Mouse (Mus musculus): ENCODE measurements around the gene Mark1. TPM values are rescaled to one million over a fixed set of nuclear protein-coding genes. Genes with fewer than 3 reads are reported as not detected.

The Mark1 gene
- total and polyA plus RNA-seq, 2 experiments from 2014 or later = 1.2 to 10.5 TPM

GRCm38 (mm10) chr1:184920057-184920456, 79.3 kb downstream of the Mark1 start:
- ATAC-seq (ENCODE audit: insufficient read depth, low read depth) (no peak), DNase-seq (ENCODE audit: low spot score) (no peak)
- no peaks in the 10 kb centered on the region for H3K9me3 ChIP-seq (replicated peaks; ENCODE audit: control insufficient read depth, low read length)
- no peaks in the 10 kb centered on the region for H3K27me3 ChIP-seq (ENCODE audit: control insufficient read depth, insufficient read depth, low read length)
- H3K9ac ChIP-seq (replicated peaks; ENCODE audit: low read depth, low read length) = no peak overlapping the region
- peaks cover 18% of the 10 kb centered on the region; the same call in 1 of the 2 replicates for H3K36me3 ChIP-seq (replicated peaks; ENCODE audit: control insufficient read depth, insufficient read depth, low read length)
- H3K4me3 ChIP-seq (ENCODE audit: low read depth, low read length) = no peak overlapping the region
- H3K4me1 ChIP-seq (ENCODE audit: control insufficient read depth, insufficient read depth) = no peaks in the 10 kb centered on the region
- no peak for TF ChIP-seq CTCF (IDR thresholded peaks at IDR 0.05; ENCODE audit: low read depth)
- no peak for TF ChIP-seq EP300 (IDR thresholded peaks at IDR 0.05; ENCODE audit: low read depth)
- no peak overlapping the region for H3K4me2 ChIP-seq (ENCODE audit: low read depth, low read length)
- H3K27ac ChIP-seq (ENCODE audit: low read depth) = no peak overlapping the region
- 69% methylated on average over 5 of the region's 5 CpGs for whole genome bisulfite sequencing

DNA sequence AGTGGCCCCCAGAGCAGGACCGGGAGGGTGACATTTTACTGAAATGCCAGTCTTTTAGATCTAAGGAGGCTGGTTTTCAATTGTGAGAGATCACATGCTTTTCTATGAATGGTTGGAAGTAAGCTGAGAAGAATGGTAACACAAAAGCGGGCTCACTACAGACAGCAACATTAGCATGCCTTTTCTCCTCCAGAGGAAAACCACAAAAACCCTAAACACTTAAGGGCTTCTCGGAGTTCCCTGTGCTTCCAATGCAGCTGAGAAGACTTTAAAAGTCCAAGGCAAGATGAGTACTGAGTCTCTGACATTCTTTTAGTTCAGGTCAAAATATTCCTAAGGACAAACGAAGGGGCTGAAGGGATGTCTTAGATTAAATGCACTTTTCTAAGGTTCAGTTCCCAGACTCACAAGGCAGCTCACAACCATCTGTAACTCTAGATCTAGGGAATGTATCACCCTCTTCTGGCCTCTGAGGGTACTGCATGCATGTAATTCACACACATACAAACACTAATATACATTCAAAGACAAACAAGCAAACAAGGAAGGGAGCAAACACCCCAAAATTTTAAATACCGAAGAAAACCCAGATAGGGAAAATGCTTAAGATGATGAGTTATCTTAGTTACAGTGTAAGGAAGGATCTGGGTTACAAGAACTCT, 81.0 kb downstream of the Mark1 start:
- WGBS = 88% methylated on average over 5 of the region's 5 CpGs
- Histone ChIP-seq H3K9me3 (replicated peaks; ENCODE audit: control insufficient read depth, low read length) (no peaks in the 10 kb centered on the region), H3K9ac (replicated peaks; ENCODE audit: low read depth, low read length) (no peak overlapping the region), H3K4me2 (ENCODE audit: low read depth, low read length) (no peak overlapping the region), H3K27me3 (ENCODE audit: control insufficient read depth, insufficient read depth, low read length) (no peaks in the 10 kb centered on the region), H3K4me3 (ENCODE audit: low read depth, low read length) (no peak overlapping the region), H3K4me1 (ENCODE audit: control insufficient read depth, insufficient read depth) (no peaks in the 10 kb centered on the region), H3K27ac (ENCODE audit: low read depth) (no peak overlapping the region), H3K36me3 (replicated peaks; ENCODE audit: control insufficient read depth, insufficient read depth, low read length) (peaks cover 20% of the 10 kb centered on the region)
- ATAC-seq (ENCODE audit: insufficient read depth, low read depth) (no peak), DNase-seq (ENCODE audit: low spot score) (no peak)
- TF ChIP-seq CTCF (IDR thresholded peaks at IDR 0.05; ENCODE audit: low read depth) = no peak
- no peak for TF ChIP-seq EP300 (IDR thresholded peaks at IDR 0.05; ENCODE audit: low read depth)

- no peaks in the 10 kb centered on the region for H3K4me1 ChIP-seq (ENCODE audit: control insufficient read depth, insufficient read depth)
- no peak overlapping the region for H3K27ac ChIP-seq (ENCODE audit: low read depth)
- no peak for ATAC-seq (ENCODE audit: insufficient read depth, low read depth)
- TF ChIP-seq EP300 (IDR thresholded peaks at IDR 0.05; ENCODE audit: low read depth) (no peak), CTCF (IDR thresholded peaks at IDR 0.05; ENCODE audit: low read depth) (no peak)
- no peak overlapping the region for H3K4me3 ChIP-seq (ENCODE audit: low read depth, low read length)
- H3K9me3 ChIP-seq (replicated peaks; ENCODE audit: control insufficient read depth, low read length) = no peaks in the 10 kb centered on the region
- 93% methylated on average over 18 of the region's 18 CpGs for WGBS
- H3K36me3 ChIP-seq (replicated peaks; ENCODE audit: control insufficient read depth, insufficient read depth, low read length) = peaks cover 8% of the 10 kb centered on the region
- H3K4me2 ChIP-seq (ENCODE audit: low read depth, low read length) = no peak overlapping the region
- DNase-seq (ENCODE audit: low spot score) = no peak
- H3K9ac ChIP-seq (replicated peaks; ENCODE audit: low read depth, low read length) = no peak overlapping the region
- no peaks in the 10 kb centered on the region for H3K27me3 ChIP-seq (ENCODE audit: control insufficient read depth, insufficient read depth, low read length)
Measured at GRCm38 (mm10) chr1:184912336-184912735, 87.0 kb downstream of the Mark1 start.

- Histone ChIP-seq H3K4me1 (ENCODE audit: control insufficient read depth, insufficient read depth) (no peaks in the 10 kb centered on the region), H3K4me2 (ENCODE audit: low read depth, low read length) (no peak overlapping the region), H3K36me3 (replicated peaks; ENCODE audit: control insufficient read depth, insufficient read depth, low read length) (peaks cover 8% of the 10 kb centered on the region), H3K4me3 (ENCODE audit: low read depth, low read length) (no peak overlapping the region), H3K9me3 (replicated peaks; ENCODE audit: control insufficient read depth, low read length) (no peaks in the 10 kb centered on the region), H3K9ac (replicated peaks; ENCODE audit: low read depth, low read length) (no peak overlapping the region), H3K27me3 (ENCODE audit: control insufficient read depth, insufficient read depth, low read length) (no peaks in the 10 kb centered on the region), H3K27ac (ENCODE audit: low read depth) (no peak overlapping the region)
- peak; percentile 46 for DNase-seq (ENCODE audit: low spot score)
- no peak for TF ChIP-seq EP300 (IDR thresholded peaks at IDR 0.05; ENCODE audit: low read depth)
- no peak for TF ChIP-seq CTCF (IDR thresholded peaks at IDR 0.05; ENCODE audit: low read depth)
- no peak for ATAC-seq (ENCODE audit: insufficient read depth, low read depth)
- 66% methylated on average over 6 of the region's 6 CpGs for WGBS
Measured at GRCm38 (mm10) chr1:184911861-184912260, 87.5 kb downstream of the Mark1 start.

- Histone ChIP-seq H3K4me3 (ENCODE audit: low read depth, low read length) (no peak overlapping the region), H3K36me3 (replicated peaks; ENCODE audit: control insufficient read depth, insufficient read depth, low read length) (0 out of 2 replicates have a peak, but pooled peaks cover 6% of the 10 kb centered on the region), H3K9ac (replicated peaks; ENCODE audit: low read depth, low read length) (no peak overlapping the region), H3K9me3 (replicated peaks; ENCODE audit: control insufficient read depth, low read length) (no peaks in the 10 kb centered on the region), H3K4me2 (ENCODE audit: low read depth, low read length) (no peak overlapping the region), H3K27ac (ENCODE audit: low read depth) (no peak overlapping the region), H3K4me1 (ENCODE audit: control insufficient read depth, insufficient read depth) (no peaks in the 10 kb centered on the region), H3K27me3 (ENCODE audit: control insufficient read depth, insufficient read depth, low read length) (no peaks in the 10 kb centered on the region)
- DNase-seq (ENCODE audit: low spot score) (peak; percentile 17), ATAC-seq (ENCODE audit: insufficient read depth, low read depth) (no peak)
- TF ChIP-seq CTCF (IDR thresholded peaks at IDR 0.05; ENCODE audit: low read depth) = no peak
- TF ChIP-seq EP300 (IDR thresholded peaks at IDR 0.05; ENCODE audit: low read depth) = no peak
- 61% methylated on average over 9 of the region's 9 CpGs for WGBS
Measured at GRCm38 (mm10) chr1:184908558-184908957, 90.8 kb downstream of the Mark1 start.
